Mouse (Mus musculus) kidney, postnatal 14 days (tissue): Measurements from ENCODE around the gene Mylpf.
A peak's percentile ranks its signal among the peaks of the same experiment; 100 is the strongest.

ENCODE experiments used
- DNase-seq: peaks from one replicate; pipeline ENCODE4 v3.0.0; 2022; ENCODE audit warnings: mixed read lengths

The Mylpf gene

GRCm38 (mm10) chr7:127207374-127208294 lies 1.1 kb upstream of the Mylpf start:
- no peak for DNase-seq

DNA sequence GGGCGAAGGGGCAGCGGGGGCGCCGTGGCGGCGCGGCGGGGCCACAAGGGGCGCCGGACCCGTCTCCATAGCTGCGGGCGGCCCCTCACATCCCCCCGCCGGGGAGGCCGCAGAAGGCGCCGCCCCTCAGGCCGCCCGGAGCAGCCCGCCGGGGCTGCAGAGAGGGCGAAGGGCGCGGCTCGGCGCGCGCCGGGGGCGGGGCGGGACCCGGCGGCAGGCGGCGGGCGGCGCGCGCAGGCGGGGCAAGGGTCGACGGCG lies 466 bp upstream of the Mylpf start, which contains the start of gene Tbc1d10b:
TSS of gene Tbc1d10b (minus strand) at position 174 of the 258 bp plus-strand sequence.
- no peak for DNase-seq

DNA sequence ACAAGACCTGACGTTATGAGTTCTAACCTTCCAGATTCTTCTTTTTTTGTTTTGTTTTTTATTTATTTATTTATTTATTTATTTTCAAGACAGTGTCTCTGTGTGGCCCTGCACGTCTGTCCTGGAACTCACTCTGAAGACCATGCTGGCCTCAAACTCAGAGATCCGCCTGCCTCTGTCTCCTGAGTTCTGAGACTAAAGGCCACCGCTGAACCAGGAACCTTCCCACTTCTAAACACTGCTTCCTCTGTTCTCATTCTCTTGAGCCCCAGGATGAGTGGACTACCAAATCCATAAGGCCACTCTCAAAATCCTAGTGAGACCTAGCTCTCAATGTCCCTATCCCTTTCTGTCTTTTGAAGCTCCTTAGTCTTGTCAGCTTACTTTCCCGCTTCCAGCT lies 1.2 kb downstream of the Mylpf start:
- DNase-seq: no peak

GRCm38 (mm10) chr7:127210266-127210665 lies 1.6 kb downstream of the Mylpf start:
- no peak for DNase-seq

- no peak for DNase-seq
Measured at GRCm38 (mm10) chr7:127211014-127211745, 2.5 kb downstream of the Mylpf start.

- DNase-seq: peak; percentile 4
Measured at GRCm38 (mm10) chr7:127212432-127213250, 4.0 kb downstream of the Mylpf start.

DNA sequence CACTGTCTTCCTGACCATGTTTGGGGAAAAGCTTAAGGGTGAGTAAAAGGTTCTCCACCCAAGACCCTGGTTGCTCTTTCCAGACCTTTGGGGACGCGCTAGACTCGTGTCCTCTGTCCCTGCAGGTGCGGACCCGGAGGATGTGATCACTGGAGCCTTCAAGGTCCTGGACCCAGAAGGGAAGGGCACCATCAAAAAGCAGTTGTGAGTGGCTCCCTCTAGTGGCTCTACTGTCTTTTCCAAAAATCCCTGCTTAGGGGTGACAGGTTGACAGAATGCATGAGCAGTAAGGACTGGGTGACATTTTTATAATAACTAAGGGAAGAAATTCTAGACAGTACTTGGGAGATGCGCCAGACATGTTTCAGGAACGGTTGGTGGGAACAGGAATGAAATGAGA lies 4.8 kb downstream of the Mylpf start:
- DNase-seq: peak; percentile 50

DNA sequence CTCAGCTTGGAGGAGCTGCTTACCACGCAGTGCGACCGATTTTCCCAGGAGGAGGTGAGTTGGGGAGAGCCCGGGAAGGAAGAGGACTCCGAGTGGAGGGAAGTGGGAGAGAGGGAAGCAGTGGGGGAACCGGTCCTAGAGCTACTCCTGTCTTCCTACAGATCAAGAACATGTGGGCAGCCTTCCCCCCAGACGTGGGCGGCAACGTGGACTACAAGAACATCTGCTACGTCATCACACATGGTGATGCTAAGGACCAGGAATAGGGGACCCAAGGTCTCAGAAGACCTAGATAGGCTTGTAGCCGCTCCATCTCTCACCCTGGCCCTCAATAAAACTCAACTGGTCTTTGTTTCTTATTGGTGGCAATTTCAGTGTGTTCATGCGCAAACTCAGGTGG lies 5.2 kb downstream of the Mylpf start:
- DNase-seq: no peak

- DNase-seq: peak; percentile 40
Measured at GRCm38 (mm10) chr7:127214521-127214920, 5.8 kb downstream of the Mylpf start.

GRCm38 (mm10) chr7:127214981-127215871 lies 6.5 kb downstream of the Mylpf start:
- DNase-seq: peak; percentile 76

DNA sequence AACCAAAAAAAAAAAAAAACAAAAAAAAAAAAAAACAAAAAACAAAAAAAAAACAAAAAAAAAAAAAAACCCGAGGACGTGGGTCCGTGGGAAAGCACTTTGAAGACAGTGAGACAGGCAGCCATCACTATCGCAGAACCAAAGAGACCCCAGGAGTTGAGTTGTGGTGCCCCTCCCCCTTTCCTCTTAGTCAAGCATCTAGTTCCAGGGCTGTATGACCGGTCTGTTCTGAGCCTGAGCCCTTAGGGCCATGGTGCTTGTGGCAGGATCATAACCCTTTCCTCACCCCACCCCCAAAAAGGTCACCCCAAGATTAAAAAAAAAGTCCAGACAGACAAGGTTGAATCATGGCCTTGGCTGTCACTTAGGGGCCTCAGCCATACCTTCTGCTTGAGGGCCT lies 7.6 kb downstream of the Mylpf start:
- no peak for DNase-seq

DNA sequence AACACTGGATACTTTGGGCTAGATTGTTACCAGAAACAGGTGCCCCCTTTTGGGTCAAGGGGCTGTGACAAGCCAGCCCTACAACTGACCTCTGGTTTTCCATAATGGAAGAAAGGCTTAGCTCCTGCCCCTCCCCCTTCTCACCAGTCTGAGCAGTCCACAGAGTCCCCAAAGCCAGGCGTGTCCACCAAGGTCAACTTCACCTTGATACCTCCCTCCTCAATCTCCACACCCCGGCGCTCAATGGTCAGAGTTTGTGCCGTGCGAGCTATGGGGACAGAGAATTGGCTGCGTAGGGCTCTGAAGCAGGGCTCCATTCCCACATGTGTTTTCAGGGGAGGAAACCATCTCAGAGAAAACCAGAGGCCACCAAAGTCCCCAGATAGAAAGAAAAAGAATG lies 8.8 kb downstream of the Mylpf start:
- peak; percentile 7 for DNase-seq

DNA sequence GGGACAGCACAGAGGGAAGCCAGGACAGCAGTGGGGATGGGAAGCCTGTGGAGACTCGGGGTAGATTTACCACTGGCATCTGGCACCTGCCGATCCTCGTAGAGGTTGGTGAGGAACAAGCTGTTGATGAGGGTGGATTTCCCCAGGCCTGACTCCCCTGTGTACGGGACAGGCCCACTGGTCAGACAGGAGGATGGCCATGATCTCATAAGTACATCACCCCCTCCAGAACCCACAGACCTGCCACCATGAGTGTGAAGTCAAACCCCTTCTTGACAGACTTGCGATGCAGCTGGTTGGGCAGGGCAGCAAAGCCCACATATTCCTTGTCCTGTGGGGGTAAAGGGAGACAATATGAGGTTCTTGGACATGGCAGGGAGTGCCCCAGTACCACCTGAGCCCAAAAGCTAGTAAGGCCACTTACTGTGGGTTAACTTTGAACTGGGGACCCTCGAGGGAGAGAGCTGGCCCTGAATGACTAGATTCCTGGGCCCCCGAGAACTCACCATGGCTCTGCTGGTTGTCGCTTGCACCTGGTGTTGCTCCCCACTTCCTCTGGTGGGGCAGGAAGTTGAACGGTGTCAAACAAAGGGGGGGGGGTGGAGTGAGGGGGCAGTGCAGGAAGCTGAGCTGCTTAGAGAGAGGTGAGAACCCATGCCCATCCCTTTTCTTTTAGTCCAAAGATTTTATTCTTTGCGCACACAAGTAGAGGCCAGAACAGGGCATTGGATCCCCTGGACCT lies 9.4 kb downstream of the Mylpf start:
- no peak for DNase-seq

DNA sequence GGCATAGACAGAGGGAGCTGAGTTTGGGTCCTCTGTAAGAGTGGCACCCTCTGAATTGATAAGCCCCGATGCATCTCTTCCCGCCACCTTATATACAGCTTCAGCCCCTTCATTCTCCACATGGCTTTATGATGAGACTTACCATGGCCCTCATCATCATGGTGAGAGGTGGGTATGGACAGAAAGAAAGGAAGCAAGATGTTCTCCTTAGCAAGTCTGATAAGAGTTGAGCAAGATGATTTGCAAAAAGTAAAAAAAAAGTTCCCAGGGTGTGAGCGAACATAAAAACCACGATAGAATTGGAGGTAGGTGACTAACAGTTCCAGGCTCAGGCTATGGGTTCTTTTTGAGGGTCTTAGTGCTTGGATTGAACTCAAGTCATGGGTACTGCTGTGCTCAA lies 10.0 kb downstream of the Mylpf start:
- no peak for DNase-seq

DNA sequence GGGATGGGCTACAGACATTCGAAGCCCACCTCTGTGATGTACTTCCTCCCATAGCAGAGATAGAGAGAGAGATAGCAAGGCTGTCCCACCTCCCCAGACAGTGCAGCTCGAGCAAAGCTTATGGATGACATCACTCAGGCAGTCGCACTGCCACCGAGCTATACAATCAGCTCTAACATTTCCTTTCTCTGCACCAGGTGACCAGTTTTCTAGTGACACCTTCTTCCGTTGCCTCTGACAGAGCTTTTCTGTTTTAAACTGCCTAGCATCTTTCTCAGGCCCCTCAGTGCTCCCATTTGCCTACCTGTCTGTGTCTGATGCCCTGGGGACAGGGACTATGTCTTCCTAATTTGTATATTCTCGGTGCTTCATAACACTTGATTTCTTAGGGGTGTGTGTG lies 11.8 kb downstream of the Mylpf start:
- DNase-seq: no peak

DNA sequence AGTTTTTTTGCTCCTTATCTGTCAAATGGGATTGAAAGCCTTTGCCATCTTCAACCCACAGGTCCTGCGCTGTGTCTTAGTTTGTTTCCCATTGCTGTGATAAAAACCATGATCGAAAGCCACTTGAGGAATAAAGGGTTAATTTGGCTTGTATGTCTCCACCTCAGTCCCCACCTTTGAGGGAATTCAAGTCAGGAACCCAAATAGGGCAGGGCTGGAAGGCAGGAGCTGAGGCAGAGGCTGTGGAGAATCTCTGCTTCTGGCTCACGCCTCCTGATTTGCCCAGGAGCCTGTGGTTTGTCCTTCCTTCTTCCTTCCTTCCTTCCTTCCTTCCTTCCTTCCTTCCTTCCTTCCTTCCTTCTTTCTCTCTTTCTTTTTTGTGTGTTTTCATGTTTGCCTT lies 14.4 kb downstream of the Mylpf start:
- no peak for DNase-seq

DNA sequence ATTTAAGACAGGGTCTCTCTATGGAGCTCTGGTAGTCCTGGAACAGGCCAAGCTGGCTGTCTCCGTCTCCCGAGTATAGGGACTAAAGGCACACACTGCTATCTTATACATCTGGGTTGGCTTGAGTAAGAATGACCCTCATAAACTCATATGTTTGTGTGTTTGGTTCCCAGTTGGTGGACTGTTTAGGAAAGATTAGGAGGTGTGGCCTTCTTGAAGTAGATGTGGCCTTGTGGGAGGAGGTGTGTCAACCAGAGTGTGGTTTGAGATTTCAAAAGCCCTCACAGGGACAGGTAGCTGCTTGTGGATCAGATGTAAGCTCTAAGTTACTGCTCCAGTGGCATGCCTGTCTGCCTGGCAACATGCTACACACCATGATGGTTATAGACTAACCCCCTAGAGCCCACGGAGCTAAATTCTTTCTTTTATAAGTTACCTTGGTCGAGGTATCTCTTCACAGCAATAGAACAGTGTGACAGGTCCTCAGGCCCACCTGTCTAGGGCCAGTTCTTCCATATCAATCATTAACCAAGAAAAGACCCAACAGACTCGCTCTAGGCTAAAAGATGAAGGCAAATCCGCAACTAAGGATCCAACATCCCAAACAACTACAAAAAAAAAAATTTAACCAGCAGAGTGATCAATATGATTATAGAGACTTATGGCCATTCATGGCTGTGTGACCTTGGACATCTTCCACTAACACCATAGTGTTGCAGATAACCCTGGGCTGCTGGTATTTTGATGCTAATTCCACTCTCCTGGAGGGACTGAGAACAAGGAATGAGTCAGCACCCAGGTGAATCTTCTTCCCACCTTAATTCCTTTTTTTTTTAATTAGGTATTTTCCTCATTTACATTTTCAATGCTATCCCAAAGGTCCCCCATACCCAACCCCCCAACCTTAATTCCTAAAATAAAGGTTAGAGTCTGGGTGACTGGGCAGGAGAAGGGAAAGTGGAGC lies 15.1 kb downstream of the Mylpf start:
- no peak for DNase-seq

GRCm38 (mm10) chr7:127224616-127225015 lies 15.9 kb downstream of the Mylpf start:
- no peak for DNase-seq

DNA sequence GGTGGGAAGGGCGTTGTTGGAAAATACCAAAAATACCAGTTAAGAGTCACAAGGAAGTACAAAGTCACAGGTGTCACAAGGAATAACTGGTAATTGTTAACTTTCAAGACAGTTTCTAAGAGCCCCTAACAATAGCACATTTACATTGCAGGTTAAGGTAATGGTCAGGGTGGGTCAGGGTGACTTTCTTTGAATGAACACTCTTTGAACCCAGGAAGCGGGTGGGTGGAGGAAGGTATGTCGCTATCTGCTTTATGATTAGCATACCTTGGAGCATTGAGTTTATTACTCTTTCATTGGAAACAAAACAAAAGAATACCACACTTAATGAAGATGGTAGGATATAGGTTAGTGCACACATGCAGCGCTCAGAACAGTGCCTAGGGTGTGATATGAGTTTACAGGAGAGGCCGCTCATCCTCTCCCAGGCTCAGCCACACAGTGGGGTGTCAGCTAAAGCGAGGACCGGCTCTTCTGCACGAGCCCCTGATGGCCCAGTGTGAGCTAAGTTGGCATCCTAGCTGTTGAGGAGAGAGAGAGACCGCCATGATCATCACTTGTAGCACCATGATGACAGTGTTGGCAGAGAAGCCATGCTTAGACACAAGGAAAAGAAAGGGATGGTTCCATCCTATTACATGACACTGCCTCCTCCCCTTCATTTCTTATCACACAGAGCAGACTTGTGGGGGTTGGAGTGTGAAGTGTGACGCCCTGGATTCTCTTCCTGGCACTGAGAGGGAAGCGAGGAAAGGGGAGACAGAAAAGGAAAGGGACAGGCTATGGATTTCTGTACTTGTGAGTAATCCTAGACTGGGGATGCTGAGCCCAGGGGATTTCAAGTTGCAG lies 16.7 kb downstream of the Mylpf start:
- DNase-seq: no peak
